ENCODE assay signal across 8 mouse cellular contexts in genomic region chr19:32712588-32713042, GRCm38 (mm10). TPM values are rescaled to one million over a fixed set of nuclear protein-coding genes. Genes with fewer than 3 reads are reported as not detected.
A peak's percentile ranks its signal among the peaks of the same experiment; 100 is the strongest.
DNase-seq lines count a peak whose midpoint lies in the region; ATAC-seq lines count a peak whose summit lies in the region.

No protein-coding gene starts in this region.

- peak; percentile 94 to 96 for ATAC-seq in hematopoietic stem cell, adult 5-6 weeks (replicated peaks in 1 of 2; ENCODE audit: insufficient read depth in 1 of 2, low FRiP score in 2 of 2, low TSS enrichment in 1 of 2, low read depth in 1 of 2, poor library complexity in 2 of 2, severe bottlenecking in 2 of 2)

- DNase-seq in NIH3T3 (ENCODE audit: low read depth), result peak; percentile 88
- peak; percentile 82 for DNase-seq in cerebellum, adult 8-10 months
- DNase-seq in forelimb bud, embryonic 11.5 days (ENCODE audit: low read depth, low spot score), result peak; percentile 63
- DNase-seq in layer of hippocampus, postnatal 10 days (ENCODE audit: low spot score in 2 of 2), result peak; percentile 64 to 72
- DNase-seq in lung, postnatal 25 days (ENCODE audit: low spot score), result peak; percentile 79
- peak; percentile 90 for DNase-seq in retina, postnatal 1 day
- DNase-seq in thymus, postnatal 4 days, result peak; percentile 87

RNA-seq across cellular contexts. Expression of gene Atad1, which starts 27.0 kb away (rescaled TPM):
- total RNA-seq in hematopoietic stem cell, adult 5-6 weeks (2017), result 67.3 and 82.2 TPM in 2 replicates
- total RNA-seq in layer of hippocampus, postnatal 10 days (2021), result 100 to 1,000 TPM; 105 to 121 TPM

RNA-seq across cellular contexts. Expression of gene Pten, which starts 44.7 kb away (rescaled TPM):
- total RNA-seq in hematopoietic stem cell, adult 5-6 weeks (2017), result 176 and 189 TPM in 2 replicates
- 100 to 1,000 TPM; 129 to 130 TPM for total RNA-seq in layer of hippocampus, postnatal 10 days (2021)

Comparison
In these comparisons a context has a peak if more than half of its experiments do, and no peak if none do; other contexts are left out.
1. Peak in every context shown above with its lines: DNase-seq and ATAC-seq.